Mouse (Mus musculus) brain, embryonic 14.5 days (tissue): ENCODE data around the gene Sox6. TPM values are rescaled to one million over a fixed set of nuclear protein-coding genes. Genes with fewer than 3 reads are reported as not detected.

Source experiments
- DNase-seq: peaks from one replicate; pipeline ENCODE4 v3.0.0-alpha.2; 2011; ENCODE audit warnings: low read depth
- CTCF ChIP-seq: fragments of 200-500 bp; IDR thresholded peaks from 2 replicates; pipeline ENCODE4 v1.5.1; 2012; ENCODE audit warnings: inconsistent platforms, mild to moderate bottlenecking, moderate library complexity, borderline replicate concordance; ENCODE audit not compliant: insufficient read depth, insufficient read length; ENCODE audit errors: extremely low read depth
- POLR2A ChIP-seq: fragments of 200-500 bp; IDR thresholded peaks from 2 replicates; pipeline ENCODE4 v1.6.1; 2012; ENCODE audit warnings: mild to moderate bottlenecking, inconsistent platforms, borderline replicate concordance; ENCODE audit not compliant: poor library complexity, insufficient read depth, insufficient read length, severe bottlenecking; ENCODE audit errors: extremely low read depth
- polyA plus RNA-seq: library from polyadenylated mRNA; depleted of rRNA; stranded (reverse); fragments of >200 nt; gene quantifications from 2 replicates; pipeline ENCODE4 v1.2.3, GENCODE M21; 2012

Sox6 gene
- polyA plus RNA-seq, 1 experiment: 23.1 TPM

DNA sequence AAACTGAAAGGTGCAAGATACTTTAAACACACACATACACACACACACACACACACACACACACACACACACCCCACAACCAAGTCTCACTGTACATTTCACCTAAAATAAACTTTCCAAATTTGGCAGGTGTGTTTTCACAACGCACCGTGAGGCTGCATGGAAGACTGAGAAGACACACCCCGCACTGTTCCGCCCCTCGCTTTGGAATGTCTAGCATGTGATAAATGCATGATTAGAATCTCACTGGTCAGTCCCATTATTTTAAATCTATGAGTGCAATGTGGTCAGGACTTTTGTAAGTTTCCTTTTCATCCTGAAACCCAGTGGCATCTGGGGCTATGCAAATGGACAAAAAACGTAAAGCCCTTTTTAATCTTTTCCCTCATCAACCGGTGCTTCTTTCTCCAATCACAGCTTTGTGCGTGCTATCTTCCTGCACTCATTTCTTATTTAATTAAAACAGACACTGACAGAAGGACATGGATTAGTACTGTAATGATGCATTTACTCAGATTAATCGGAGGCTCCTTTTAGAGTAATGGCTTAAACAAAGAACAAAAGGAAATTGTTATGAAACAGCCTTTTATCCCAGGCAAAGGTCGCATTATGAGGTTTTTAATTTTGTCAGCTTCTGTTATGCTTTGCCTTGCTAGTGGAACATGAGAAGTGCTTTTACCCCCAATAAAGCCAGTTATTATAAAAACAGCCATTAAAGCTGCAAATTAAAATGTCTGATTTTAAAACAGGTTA, 170.9 kb downstream of the Sox6 start:
- TF ChIP-seq CTCF (no peak), POLR2A (no peak)
- peak; percentile 69 for DNase-seq

DNA sequence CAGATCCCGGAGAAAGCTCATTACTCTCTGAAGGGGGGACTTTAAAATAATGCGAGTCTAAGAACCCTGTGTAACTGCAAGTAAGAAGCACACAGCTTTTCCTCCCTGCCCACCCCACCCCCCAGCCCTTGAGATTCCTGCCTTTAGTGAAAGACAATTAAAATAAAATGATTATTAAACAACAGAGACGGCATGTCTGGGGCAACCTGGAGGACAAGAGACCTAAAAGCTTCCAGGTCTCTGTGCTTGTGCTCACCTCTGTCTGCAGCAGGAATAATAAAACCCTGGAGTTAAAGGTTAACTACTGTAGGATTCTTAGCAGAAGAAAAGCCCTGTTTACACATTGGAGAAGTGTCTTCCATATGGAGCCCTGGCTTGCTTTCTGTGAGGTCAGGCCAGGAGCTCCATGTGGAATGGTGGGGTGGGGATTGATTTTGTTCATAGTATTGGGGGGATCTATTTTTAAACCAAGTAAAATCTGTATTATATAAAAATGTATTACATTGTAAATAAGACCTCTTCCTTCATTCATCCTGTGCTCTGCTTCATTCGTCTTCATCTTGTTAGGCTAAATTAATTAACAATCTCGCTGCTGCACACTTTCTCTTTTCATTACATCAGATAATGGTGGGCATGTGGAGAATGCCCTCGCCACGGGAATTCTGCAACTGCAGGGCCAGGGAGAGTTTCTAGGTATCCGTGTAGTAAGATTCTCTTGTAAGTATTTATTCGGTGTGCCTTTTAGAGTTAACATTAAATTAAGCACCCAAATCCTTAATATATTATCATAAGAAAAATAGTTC, 171.7 kb downstream of the Sox6 start:
- TF ChIP-seq CTCF (no peak), POLR2A (no peak)
- peak; percentile 63 for DNase-seq

DNA sequence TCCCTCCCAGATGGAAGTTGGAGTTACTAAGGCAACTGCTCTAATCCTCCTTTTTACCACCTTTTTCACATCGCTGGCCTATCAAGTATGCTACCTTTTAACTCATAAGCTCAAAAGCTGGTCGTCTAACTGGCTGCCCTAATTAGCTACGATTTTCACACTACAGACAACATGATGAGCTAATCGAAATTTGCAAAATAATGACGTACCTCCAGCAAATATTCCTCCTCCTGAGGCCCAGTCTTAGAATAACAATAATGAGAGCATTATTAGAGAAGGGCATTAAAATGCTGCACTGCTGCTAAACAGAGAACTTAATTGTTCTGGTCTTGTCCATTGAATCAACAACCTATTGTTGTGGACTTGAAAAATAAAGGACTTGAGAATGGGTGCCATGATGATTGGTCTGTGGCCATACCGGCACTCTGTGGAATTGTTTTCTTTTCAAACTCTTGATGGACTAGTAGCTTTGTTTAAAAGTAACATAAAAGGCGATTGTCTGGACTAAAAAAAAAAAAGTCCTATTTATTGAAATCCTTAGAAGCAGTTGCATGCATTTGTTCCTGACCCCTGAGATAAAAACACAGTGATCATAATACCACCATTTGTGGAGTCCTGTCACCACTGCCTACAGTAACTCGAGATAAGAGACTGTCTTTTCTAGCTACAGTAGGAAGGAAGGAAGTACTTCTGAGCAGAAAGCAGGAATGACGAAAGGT, 172.5 kb downstream of the Sox6 start:
- TF ChIP-seq POLR2A (no peak), CTCF (no peak)

DNA sequence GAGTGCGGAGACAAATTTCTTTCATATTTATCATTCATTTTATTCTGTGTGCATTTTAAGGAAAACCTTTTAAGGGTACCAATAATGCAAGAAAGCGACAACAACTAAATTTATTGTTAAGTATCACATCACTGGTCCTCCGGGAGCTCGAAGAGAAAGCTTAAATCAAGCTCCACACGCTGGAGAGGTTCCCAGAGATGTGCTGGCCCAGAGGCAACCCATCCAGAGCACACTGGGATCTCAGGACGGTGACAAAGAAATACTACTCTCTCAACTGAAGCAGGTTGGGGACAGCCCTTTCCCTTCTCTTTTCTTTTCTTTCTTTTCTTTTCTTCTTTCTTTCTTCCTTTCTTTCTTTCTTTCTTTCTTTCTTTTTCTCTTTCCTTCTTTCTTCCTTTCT, 173.4 kb downstream of the Sox6 start:
- peak; percentile 75 for DNase-seq
- no peak for TF ChIP-seq POLR2A
- TF ChIP-seq CTCF: no peak

More for the DNA sequence above, 172.5 kb downstream of the Sox6 start:
- peak; percentile 95 for DNase-seq

DNA sequence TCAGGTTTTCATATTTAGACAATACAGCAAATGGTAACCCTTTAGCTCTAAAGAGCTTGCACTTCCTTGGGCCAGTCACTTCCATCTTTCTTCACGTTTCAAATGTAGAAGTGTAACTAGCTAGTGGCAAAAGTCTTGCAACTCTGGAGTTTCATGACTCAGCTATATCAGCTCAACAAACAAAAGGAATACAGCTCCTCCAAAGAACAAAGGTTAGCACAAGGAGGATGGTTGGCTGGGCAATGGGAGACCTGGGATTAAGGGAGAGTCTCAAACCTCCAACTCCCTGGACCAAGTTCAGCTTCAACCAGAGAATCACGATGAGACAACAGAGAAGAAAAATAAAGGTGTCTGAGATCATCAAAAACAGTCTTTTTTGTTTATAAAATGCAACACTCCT, 174.2 kb downstream of the Sox6 start:
- DNase-seq: peak; percentile 13
- TF ChIP-seq POLR2A: no peak
- no peak for TF ChIP-seq CTCF

DNA sequence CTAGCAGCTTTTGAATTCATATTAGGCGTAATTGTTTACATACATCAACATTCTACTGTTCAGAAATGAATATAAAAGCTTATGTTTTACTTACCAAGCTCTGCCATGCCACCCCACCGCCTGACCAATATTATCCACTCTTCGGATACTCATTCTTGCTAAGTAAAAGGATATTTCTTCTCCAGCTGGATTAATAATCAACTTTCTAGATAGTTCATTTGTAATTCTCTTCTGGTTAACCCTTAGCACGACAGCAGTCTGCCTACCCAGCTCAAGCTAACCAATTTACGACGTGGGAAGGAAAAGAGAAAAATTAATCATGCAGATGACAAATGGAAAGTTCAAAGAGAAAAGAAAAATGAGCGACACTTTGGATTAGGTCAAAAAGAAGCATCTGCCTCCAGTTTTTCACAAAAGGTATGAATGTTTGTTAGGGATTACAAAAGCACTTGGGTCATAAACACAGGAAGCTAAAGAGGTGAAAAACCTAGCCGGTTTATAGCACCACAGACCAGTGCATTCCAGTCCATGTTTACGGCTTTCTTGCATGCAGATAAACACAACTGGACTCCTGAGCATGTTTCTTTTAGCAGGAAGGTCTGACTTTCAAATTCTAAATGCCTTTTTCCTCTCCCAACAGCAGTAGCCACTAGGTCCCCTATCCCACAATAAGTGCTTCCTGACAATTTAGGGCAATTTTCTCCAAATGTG, 178.8 kb downstream of the Sox6 start:
- DNase-seq: no peak
- no peak for TF ChIP-seq CTCF

DNA sequence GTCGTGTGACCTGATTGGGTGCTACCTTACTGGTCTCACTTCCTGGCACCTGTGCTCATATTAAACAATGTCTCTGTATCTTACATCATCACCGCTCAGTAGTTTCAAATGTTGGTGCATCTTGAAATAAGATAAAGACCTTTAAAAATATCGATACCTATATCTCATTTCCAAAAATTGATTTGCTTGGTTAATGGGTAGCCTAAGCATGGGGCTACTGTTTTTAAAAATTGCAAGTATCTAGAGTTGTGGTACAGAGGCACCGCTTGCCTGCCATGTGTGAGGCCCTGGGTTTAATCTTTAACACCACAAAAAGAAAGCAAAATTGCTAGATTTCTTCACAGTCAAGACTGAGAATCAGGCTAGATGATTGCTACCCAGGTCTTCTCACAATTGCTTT, 187.5 kb downstream of the Sox6 start:
- no peak for DNase-seq
- no peak for TF ChIP-seq POLR2A
- TF ChIP-seq CTCF: no peak

DNA sequence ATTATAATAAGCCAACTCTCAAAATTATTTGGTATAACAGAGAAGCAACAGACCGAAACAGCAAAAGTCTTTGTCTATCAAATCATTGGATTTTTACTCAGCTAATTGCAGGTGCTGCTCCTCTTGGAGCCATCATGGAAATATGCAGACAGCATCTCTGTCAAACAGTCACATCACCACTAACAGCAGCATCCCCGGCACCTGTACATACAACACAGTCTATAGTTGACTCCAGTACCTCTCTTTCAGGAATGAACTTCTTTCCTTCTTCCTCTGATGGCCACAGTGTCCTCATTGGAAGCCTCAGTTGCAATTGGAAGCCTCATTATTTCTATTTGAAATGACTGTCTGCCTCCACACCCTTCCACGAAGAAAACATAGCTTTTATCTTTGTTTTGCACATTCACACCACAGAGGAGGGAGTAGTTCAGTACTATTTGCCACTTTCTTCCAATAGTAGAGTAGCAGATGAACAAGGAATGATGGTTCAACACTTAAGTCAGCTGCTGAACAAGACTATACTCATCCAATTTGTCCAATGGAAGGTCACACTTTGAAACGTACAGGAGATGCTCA, 192.7 kb downstream of the Sox6 start:
- DNase-seq: no peak
- TF ChIP-seq CTCF (no peak), POLR2A (no peak)

DNA sequence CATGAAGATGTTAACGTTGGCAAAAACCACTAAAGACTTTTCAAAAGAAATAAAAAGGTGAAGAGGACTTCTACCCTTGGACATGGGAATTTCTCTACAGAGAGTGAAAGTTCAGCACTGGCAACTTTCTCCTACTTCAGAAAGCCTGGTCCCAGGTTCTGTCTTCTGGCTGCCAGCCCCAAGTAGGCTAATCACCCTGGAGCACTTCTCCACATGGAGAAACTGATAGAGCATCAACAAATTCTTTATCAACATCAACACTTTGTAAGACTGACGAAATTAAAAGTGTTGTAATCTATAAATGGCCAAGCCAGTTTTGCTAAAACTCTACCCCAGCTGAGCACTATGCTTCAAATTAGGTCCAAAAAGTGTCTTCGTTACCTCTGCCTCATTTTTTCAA, 193.7 kb downstream of the Sox6 start:
- no peak for DNase-seq
- TF ChIP-seq CTCF: no peak

DNA sequence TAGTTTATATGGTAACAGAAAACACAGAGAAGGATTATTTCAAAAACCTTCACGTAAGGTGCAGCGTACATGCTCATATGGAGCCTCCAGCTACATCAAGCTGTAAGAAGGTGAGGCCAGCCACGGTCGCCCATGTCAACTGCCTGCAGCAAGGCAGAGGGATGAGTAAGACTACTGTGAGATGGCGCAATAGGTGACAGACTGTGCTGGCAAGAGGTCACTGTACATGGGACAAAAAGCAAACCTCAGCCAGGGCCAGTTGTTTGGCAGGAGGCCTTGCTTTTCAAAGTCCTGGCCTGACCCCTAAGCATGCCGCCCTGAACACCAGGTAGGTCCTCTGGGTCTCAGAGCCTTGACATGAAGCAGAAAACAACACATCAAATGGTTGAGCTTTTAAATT, 194.2 kb downstream of the Sox6 start:
- TF ChIP-seq CTCF (no peak), POLR2A (no peak)
- no peak for DNase-seq

DNA sequence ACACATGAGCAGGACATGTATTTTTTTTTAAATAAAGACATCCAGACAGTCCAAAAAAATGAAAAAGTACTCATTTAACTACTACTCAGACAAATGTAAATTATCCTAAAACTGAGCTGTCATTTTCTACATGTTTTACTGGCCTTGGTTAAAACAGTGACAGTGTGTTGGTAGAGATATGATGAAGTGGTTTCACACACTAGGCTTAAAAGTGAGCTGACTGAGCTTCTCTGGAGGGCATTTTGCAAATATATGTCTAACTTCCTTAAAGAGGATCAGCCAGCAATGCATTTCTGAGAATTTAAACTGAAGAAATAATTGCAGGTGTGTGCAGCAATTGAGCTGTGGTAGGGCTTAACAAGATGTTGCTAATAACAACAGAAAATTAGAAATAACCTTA, 196.3 kb downstream of the Sox6 start:
- no peak for DNase-seq

More for the DNA sequence above, 196.3 kb downstream of the Sox6 start:
- TF ChIP-seq CTCF (no peak), POLR2A (no peak)
